Mouse (Mus musculus): ENCODE data around the gene Zfp97. TPM values are rescaled to one million over a fixed set of nuclear protein-coding genes. Genes with fewer than 3 reads are reported as not detected.

The Zfp97 gene
- polyA plus RNA-seq (2012; rRNA removed), result 0.09 and 0.14 TPM in 2 replicates

DNA sequence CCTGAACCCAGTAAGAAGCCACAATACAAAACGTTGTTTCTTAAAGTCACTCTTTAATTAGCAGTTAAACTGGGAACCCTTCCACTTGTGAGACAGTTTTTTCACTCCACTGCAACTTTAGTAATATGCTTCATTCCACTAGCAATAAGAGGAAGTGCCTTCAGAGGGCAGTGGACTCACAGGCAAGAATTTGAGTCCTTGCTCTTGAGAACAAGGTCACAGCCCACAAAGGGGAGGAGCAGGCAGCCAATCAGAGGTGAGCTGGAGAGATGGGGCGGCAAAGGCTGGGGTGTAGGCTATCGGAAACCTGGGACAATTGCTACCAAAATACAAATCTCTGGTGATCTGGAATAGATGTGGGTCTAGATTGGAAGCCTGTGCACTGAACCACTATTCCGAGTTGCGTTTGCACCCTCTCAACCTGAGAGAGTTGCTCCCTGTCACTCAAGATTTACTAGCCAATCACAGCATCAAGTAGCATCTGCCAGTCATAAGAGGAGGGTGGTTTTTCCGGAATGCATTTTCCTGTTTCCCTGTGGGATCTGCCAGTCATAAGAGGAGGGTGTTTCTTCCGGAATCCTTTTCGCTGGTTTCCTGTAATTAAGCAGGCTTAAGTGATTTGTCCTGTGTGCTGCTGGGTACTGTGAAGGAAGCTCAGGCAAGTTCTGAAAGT, at the start of gene Zfp97:
Gene Zfp97 (plus strand): TSS at position 586 of the 673 bp plus-strand sequence.

Other genes starting within 250 kb of the Zfp97 start
- gene Zfp960, start 57.3 kb upstream of the Zfp97 start, polyA plus RNA-seq (2012; rRNA removed), result 0.14 and 0.22 TPM in 2 replicates

Measured in ovary, adult 2 months (tissue).